Mouse (Mus musculus) liver, embryonic 12.5 days (tissue): ENCODE data around the gene Fstl1. TPM values are rescaled to one million over a fixed set of nuclear protein-coding genes. Genes with fewer than 3 reads are reported as not detected.

ENCODE experiments used
- ATAC-seq: fragments of 200-750 bp; cut with Nextera tagmentation; 2 replicates; pipeline ENCODE4 v1.8.0; 2017; ENCODE audit warnings: moderate number of reproducible peaks, mild to moderate bottlenecking, moderate library complexity
- H3K27ac ChIP-seq: fragments of 300-500 bp; sonication (generic); 2 replicates; pipeline ENCODE4 v1.5.1; 2016; ENCODE audit warnings: mild to moderate bottlenecking
- H3K27me3 ChIP-seq: fragments of 300-500 bp; sonication (generic); replicated peaks from 2 replicates; pipeline ENCODE4 v1.6.1; 2016; ENCODE audit warnings: mild to moderate bottlenecking, moderate library complexity
- H3K36me3 ChIP-seq: fragments of 300-500 bp; sonication (generic); 2 replicates; pipeline ENCODE4 v1.6.1; 2016; ENCODE audit warnings: mild to moderate bottlenecking, moderate library complexity
- H3K4me1 ChIP-seq: fragments of 300-500 bp; sonication (generic); 2 replicates; pipeline ENCODE4 v1.6.1; 2016
- H3K4me2 ChIP-seq: fragments of 300-500 bp; sonication (generic); 2 replicates; pipeline ENCODE4 v1.6.1; 2016; ENCODE audit warnings: mild to moderate bottlenecking, moderate library complexity
- H3K4me3 ChIP-seq: fragments of 300-500 bp; sonication (generic); 2 replicates; pipeline ENCODE4 v1.5.1; 2016; ENCODE audit warnings: mild to moderate bottlenecking, moderate library complexity
- H3K9ac ChIP-seq: fragments of 300-500 bp; sonication (generic); 2 replicates; pipeline ENCODE4 v1.6.1; 2016; ENCODE audit warnings: mild to moderate bottlenecking, moderate library complexity
- H3K9me3 ChIP-seq: fragments of 300-500 bp; sonication (generic); replicated peaks from 2 replicates; pipeline ENCODE4 v1.6.1; 2016; ENCODE audit warnings: mild to moderate bottlenecking, moderate library complexity
- WGBS: fragments of 180-500 bp; shearing (Covaris S2); methylation state at CpG from one replicate; pipeline ENCODE4 v1.1.7; 2016; ENCODE audit not compliant: insufficient replicate concordance; 5-methylcytosine and 5-hydroxymethylcytosine counted together
- polyA plus RNA-seq: library from polyadenylated mRNA; unstranded; fragments of >200 nt; fragmentation: Nextera tagmentation; extraction: Ambion mirVana; gene quantifications from 2 replicates; pipeline ENCODE4 v1.2.1, GENCODE M21; 2016

Gene Fstl1
- polyA plus RNA-seq, 1 experiment from 2014 or later = 44.7 TPM

DNA sequence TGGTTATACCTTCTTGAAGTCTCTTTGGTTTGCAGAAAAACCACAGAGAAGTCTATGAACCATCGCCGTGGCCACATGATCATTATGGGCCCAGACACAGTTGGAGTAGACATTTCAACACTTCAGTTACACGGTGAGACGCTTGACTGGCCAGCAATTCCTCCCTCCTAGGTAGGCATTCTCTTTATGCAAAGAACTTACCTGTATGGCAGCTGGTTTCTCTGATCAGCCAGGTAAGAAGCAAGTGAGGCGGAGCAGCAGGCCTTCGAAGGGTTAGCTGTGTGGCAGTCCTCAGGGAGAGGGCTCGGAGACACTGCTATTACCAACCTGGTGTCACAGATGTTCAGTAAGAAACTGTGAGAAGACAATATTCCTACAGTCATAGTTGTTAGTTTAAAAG, 83.5 kb downstream of the Fstl1 start:
- H3K4me2 ChIP-seq = no peak overlapping the region
- H3K36me3 ChIP-seq = no peaks in the 10 kb centered on the region
- 74% methylated on average over 7 of the region's 7 CpGs for WGBS
- ATAC-seq = no peak
- no peak overlapping the region for H3K4me3 ChIP-seq
- no peaks in the 10 kb centered on the region for H3K27me3 ChIP-seq
- no peak overlapping the region for H3K27ac ChIP-seq
- peaks cover 14% of the 10 kb centered on the region; the same call in 1 of the 2 replicates for H3K4me1 ChIP-seq
- H3K9me3 ChIP-seq = no peaks in the 10 kb centered on the region
- H3K9ac ChIP-seq = no peak overlapping the region

DNA sequence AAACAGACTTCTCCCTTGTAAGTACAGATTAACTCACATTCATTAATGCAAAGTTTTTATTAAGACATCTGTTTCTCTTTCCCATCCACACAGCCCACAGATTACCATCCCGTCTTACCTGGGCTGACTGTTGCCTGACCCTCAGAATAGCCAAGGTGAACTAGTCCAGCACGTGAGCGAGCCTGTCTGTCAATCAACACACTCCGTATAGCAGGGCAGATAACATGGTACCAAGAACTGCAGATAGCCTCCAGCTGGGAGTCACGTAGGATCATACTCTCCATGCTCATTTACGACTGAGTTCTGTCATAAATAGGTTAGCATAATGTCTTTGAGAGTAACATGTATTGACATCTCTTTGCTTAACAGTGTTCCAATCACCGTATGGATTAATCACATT, 84.4 kb downstream of the Fstl1 start, which contains the start of gene Gm36028:
TSS of gene Gm36028 (minus strand) at position 118 of the 400 bp plus-strand sequence.
- Histone ChIP-seq H3K27ac (no peak within 1 kb of the TSS), H3K9ac (no peak within 1 kb of the TSS), H3K9me3 (no peaks in the 10 kb centered on the region), H3K4me3 (no peak within 1 kb of the TSS), H3K36me3 (no peaks in the 10 kb centered on the region), H3K4me2 (no peak within 1 kb of the TSS), H3K4me1 (peaks cover 8% of the 10 kb centered on the region; the same call in 1 of the 2 replicates), H3K27me3 (no peaks in the 10 kb centered on the region)
- WGBS = 67% methylated on average over 7 of the region's 7 CpGs
- ATAC-seq = no peak

DNA sequence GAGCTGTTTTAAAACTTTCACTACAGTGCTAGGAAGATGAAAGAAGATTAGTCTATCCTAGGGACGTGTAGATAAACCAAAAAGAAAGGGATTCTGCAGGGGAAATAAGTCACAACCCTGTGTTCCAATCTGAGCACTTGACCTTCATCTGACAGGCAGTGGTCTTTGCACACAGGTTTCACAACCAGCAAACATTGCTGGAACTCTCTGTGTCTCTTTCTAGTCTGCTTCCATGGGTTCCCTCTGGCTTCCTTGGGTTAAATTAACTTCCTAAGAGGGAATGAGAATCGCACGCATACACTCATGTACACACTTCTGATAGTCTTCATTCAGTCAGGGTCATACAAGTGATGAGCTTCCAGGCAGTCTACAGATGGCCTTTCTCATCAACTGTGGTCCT, 87.2 kb downstream of the Fstl1 start:
- Histone ChIP-seq H3K9me3 (no peaks in the 10 kb centered on the region), H3K9ac (no peak overlapping the region), H3K4me1 (peaks cover 8% of the 10 kb centered on the region; the same call in 1 of the 2 replicates), H3K36me3 (no peaks in the 10 kb centered on the region), H3K27me3 (no peaks in the 10 kb centered on the region), H3K4me2 (no peak overlapping the region), H3K27ac (0 out of 2 replicates have a peak overlapping the region, but pooled peaks have one; percentile 17), H3K4me3 (no peak overlapping the region)
- 70% methylated on average over 3 of the region's 3 CpGs for WGBS
- no peak for ATAC-seq

DNA sequence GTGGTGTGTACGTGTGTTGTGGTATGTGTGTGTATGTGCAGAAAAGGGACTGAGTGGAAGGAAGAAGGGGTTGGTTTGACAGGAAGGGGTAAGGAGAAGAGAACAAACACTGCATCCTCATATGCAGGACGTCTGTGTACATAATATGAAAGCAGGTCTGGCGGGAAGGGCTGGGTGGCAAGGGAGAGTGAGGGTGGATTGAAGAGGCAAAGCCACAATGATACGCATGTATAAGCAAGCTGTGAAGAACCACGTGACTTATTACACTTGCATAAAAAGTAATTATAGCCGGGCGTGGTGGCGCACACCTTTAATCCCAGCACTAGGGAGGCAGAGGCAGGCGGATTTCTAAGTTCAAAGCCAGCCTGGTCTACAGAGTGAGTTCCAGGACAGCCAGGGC, 89.2 kb downstream of the Fstl1 start:
- Histone ChIP-seq H3K9me3 (no peaks in the 10 kb centered on the region), H3K4me1 (peaks cover 24% of the 10 kb centered on the region), H3K27me3 (no peaks in the 10 kb centered on the region), H3K4me3 (no peak overlapping the region), H3K4me2 (no peak overlapping the region), H3K9ac (no peak overlapping the region), H3K27ac (no peak overlapping the region), H3K36me3 (0 out of 2 replicates have a peak, but pooled peaks cover 2% of the 10 kb centered on the region)
- WGBS = 75% methylated on average over 9 of the region's 9 CpGs
- no peak for ATAC-seq

DNA sequence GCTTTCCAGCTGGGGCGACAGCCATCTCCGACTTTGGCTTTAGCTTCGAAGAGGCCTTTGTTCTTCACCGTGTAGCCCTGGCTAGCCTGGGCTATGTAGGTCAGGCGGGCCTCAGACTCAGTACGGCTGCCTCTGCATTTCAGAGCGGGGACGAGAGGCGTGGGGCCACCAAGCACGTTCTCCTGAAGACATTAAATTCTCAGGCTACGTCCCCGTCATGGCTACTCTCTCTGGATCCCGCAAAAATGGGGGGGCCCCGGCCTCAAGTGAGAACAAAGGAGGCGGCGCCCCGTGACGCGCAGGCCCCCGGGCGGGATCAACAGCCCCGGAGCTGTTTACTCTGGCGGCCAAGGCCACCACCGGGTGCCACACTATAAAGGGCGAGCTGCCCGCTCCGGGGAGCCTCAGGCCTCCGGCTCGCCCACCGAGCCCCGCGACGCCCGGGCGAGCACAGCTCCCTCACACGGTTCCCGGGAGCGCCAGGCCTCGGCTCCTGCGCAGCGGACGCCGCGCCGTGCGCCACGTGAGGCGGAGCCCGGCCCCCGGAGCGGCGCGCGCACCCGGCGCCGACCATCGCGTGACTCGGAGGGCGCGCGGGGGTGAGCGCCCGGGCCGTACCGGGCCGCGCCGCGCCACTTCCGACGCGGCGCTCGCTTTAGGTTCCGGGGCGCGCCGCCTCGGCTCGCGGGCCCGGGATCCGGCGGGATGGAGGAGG, 91.3 kb downstream of the Fstl1 start, which contains the start of gene Lrrc58:
TSS of gene Lrrc58 (plus strand) at position 599 of the 715 bp plus-strand sequence.
- Histone ChIP-seq H3K27ac (peak within 1 kb of the TSS; percentile 90), H3K36me3 (0 out of 2 replicates have a peak, but pooled peaks cover 10% of the 10 kb centered on the region), H3K9ac (peak within 1 kb of the TSS; percentile 89), H3K9me3 (no peaks in the 10 kb centered on the region), H3K4me3 (peak within 1 kb of the TSS; percentile 94), H3K4me2 (peak within 1 kb of the TSS; percentile 90), H3K4me1 (peaks cover 32% of the 10 kb centered on the region), H3K27me3 (no peaks in the 10 kb centered on the region)
- ATAC-seq = peak; percentile 90
- 2% methylated on average over 39 of the region's 86 CpGs for WGBS

DNA sequence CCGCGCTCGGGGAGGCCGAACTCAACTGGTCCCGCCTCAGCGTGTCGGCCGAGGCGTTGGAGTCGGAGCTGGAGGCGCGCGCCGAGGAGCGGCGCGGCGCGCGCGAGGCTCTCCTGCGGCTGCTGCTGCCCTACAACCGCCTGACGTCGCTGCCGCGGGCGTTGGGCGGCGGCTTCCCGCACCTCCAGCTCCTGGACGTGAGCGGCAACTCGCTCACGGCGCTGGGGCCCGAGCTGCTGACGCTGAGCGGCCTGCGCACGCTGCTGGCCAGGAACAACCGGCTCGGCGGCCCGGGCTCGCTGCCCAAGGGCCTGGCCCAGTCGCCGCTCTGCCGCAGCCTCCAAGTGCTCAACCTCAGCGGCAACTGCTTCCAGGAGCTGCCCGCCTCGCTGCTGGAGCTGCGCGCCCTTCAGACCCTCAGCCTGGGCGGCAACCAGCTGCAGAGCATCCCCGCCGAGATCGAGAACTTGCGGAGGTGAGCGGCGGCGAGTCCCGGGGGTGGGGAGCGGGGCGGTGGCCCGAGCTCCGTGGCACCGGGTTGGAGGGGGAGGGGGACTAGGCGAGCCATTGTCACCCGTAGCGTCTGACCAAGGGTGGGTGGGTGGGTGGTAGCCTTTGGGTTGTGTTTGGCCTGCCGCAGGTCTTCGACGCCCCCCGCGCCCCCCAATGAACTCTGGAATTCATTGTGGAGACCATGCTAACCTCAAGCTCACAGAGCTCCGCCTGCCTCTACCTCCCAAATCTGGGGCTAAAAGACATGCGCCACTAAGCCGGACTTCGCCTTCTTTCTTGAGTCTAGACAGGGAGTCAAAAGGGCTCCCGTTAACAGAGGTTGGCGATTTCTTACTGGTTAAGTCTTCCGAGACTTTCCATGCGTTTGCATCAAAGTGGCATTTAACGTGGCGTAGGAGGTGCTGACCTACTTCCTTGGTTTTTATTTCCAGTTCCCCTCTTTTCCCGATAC, 92.1 kb downstream of the Fstl1 start:
- peaks cover 32% of the 10 kb centered on the region for H3K4me1 ChIP-seq
- peak overlapping the region; percentile 94 for H3K4me3 ChIP-seq
- under 1% methylated on average over 79 of the region's 87 CpGs for WGBS
- peak; percentile 71 for ATAC-seq
- peak overlapping the region; percentile 89 for H3K9ac ChIP-seq
- peak overlapping the region; percentile 90 for H3K27ac ChIP-seq
- H3K9me3 ChIP-seq = no peaks in the 10 kb centered on the region
- H3K36me3 ChIP-seq = 0 out of 2 replicates have a peak, but pooled peaks cover 10% of the 10 kb centered on the region
- H3K27me3 ChIP-seq = no peaks in the 10 kb centered on the region
- H3K4me2 ChIP-seq = peak overlapping the region; percentile 90

DNA sequence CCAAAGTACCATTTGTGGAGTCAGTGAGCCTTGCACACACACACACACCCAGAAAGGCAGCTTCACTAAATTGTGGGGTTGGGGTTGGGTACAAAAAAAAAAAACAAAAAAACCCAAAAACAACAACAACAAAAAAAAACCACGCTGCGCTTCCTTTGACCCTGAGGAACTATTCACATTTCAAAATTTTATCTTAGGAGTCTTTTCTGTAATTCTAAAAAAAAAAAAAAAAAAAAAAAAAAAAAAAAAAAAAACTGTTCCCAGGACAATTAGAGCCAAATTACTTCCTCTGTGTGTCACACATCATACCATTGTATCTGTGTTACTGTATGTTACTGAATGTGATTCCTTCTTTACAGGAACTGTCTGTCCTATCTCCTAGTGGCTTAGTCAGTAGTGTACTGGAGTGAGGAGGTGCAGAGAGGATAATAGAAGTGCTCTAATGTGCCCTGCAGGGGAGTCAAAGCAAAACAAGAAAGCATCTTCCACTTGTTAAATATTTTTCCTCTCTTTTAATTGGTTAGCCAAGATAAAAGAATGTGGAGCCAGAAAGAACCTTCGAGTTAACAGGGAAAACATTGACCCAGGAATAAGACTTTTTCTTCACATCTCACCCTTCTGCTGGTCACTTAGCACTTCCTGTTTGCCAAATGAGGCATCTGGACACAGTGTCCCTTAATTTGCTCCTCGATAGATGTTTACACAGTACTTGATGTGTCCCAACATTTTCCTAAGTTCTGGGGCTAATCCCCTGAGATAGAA, 93.0 kb downstream of the Fstl1 start:
- Histone ChIP-seq H3K9ac (peak overlapping the region; percentile 89), H3K36me3 (0 out of 2 replicates have a peak, but pooled peaks cover 10% of the 10 kb centered on the region), H3K27ac (peak overlapping the region; percentile 90), H3K27me3 (no peaks in the 10 kb centered on the region), H3K9me3 (no peaks in the 10 kb centered on the region), H3K4me1 (peaks cover 32% of the 10 kb centered on the region), H3K4me2 (peak overlapping the region; percentile 90), H3K4me3 (peak overlapping the region; percentile 94)
- 21% methylated on average over 4 of the region's 4 CpGs for WGBS
- ATAC-seq = no peak

DNA sequence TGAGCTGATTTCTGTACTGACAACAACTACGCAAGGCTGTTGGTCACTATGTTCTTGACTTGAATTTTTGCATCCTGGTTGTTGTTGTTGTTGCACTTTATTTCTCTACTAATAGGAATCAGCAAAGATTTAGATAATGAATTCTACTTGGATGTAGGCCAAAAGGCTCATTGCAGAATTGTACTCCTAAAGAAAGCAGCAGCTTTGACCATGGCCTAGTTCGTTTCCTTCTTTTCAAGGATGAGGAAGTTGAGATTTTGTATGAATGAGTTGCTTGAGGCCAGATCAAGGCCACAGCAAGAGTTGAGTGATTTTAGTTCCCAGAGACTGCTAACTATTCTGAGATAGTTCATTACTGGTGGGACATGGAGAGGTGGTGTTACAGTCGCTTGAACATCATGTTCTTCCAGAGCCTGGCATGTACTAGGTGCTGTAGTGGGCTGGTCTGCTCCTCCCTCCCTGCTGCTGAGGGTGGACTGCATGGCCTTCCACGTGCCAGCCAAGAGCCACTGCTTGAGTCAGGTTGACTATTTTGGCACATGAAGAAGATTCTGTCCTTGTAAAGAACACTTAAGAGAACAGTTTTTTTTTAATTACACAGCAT, 94.5 kb downstream of the Fstl1 start:
- no peak overlapping the region; the same call in 1 of the 2 replicates for H3K27ac ChIP-seq
- H3K4me1 ChIP-seq = peaks cover 32% of the 10 kb centered on the region
- no peak for ATAC-seq
- H3K36me3 ChIP-seq = 0 out of 2 replicates have a peak, but pooled peaks cover 10% of the 10 kb centered on the region
- no peak overlapping the region for H3K4me3 ChIP-seq
- no peaks in the 10 kb centered on the region for H3K27me3 ChIP-seq
- H3K9me3 ChIP-seq = no peaks in the 10 kb centered on the region
- peak overlapping the region; percentile 18; the same call in 1 of the 2 replicates for H3K4me2 ChIP-seq
- 64% methylated on average over 4 of the region's 4 CpGs for whole genome bisulfite sequencing
- no peak overlapping the region for H3K9ac ChIP-seq

DNA sequence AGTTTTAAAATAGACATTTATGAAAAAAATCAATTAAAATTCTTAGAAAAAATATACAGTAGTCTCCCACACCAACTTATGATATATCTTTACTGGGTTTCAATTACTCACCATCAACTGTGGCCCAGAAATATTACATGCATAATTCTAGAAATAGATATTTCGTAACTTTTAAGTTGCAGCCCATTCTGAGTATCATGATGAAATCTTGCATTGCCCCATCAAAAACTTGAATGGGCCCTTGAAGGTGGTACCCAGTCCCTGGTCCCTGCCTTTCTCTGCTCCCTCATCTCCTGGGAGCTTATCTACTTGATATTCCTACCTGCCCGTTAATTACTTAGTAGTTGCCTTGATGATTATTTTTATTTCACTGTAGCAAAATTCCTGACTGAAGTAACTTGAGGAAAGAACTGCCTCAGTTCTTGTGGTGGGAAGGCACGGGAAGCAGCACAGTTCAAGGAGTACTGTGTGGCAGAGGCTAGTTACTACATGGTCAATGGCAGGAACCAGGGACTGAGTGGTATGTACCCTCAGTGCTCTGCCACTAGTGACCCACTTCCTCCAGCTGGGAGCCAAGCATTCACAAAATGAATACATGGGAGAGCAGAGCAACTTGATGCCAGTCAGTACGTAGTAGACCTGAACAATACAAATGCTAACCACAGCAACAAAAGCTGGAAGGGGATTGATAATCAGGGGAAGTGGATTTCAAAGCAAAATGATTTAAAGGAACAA, 98.0 kb downstream of the Fstl1 start:
- Histone ChIP-seq H3K4me1 (peaks cover 27% of the 10 kb centered on the region), H3K9ac (no peak overlapping the region; the same call in 1 of the 2 replicates), H3K36me3 (peaks cover 39% of the 10 kb centered on the region), H3K4me3 (no peak overlapping the region), H3K27ac (no peak overlapping the region), H3K9me3 (no peaks in the 10 kb centered on the region), H3K27me3 (no peaks in the 10 kb centered on the region), H3K4me2 (no peak overlapping the region)
- 72% methylated on average over 4 of the region's 4 CpGs for WGBS
- ATAC-seq = no peak

DNA sequence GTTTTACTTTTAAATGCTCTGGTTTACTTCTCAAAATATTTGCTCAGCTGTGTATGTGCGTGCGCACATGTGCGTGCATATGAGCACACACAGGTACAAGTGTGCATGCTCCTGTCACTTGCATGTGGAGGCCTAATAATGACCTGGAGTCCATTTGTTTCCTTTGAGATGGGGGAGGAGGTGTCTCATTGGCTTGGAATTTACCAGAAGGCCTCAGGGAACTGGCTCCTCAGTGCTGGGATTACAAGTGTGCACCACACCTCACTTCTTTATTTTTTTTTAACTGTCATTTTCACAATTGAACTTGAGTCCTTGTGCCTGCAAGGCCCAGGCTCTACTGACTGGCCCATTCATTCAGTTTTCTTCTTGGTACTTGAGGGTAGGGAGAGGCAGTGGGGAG, 100.7 kb downstream of the Fstl1 start:
- Histone ChIP-seq H3K9me3 (no peaks in the 10 kb centered on the region), H3K27ac (no peak overlapping the region), H3K27me3 (no peaks in the 10 kb centered on the region), H3K9ac (no peak overlapping the region), H3K4me3 (no peak overlapping the region), H3K4me2 (no peak overlapping the region), H3K4me1 (peaks cover 18% of the 10 kb centered on the region; the same call in 1 of the 2 replicates), H3K36me3 (peaks cover 56% of the 10 kb centered on the region)
- ATAC-seq = no peak
- 89% methylated on average over 3 of the region's 3 CpGs for WGBS
